Mouse (Mus musculus) stomach, postnatal 0 days (tissue): ENCODE data around the gene Ttll10. TPM values are rescaled to one million over a fixed set of nuclear protein-coding genes. Genes with fewer than 3 reads are reported as not detected.

ENCODE experiments used
- ATAC-seq: fragments of 200-750 bp; cut with Nextera tagmentation; 2 replicates; pipeline ENCODE4 v1.8.0; 2017; ENCODE audit not compliant: low FRiP score, low TSS enrichment
- DNase-seq: peaks from one replicate; pipeline ENCODE4 v3.0.0-alpha.2; 2016; ENCODE audit warnings: low spot score
- H3K27ac ChIP-seq: fragments of 300-500 bp; sonication (generic); replicated peaks from 2 replicates; pipeline ENCODE4 v1.5.1; 2014; ENCODE audit warnings: mild to moderate bottlenecking, control low read depth
- H3K27me3 ChIP-seq: fragments of 300-500 bp; sonication (generic); 2 replicates; pipeline ENCODE4 v1.6.1; 2014; ENCODE audit warnings: low read length; ENCODE audit not compliant: control insufficient read depth, insufficient read depth
- H3K36me3 ChIP-seq: fragments of 300-500 bp; sonication (generic); 2 replicates; pipeline ENCODE4 v1.6.1; 2014; ENCODE audit warnings: low read length, mixed read lengths; ENCODE audit not compliant: control insufficient read depth, insufficient read depth
- H3K4me1 ChIP-seq: fragments of 300-500 bp; sonication (generic); replicated peaks from 2 replicates; pipeline ENCODE4 v1.6.1; 2014; ENCODE audit warnings: antibody characterized with exemption; ENCODE audit not compliant: control insufficient read depth, insufficient read depth
- H3K4me2 ChIP-seq: fragments of 300-500 bp; sonication (generic); replicated peaks from 2 replicates; pipeline ENCODE4 v1.6.1; 2014; ENCODE audit warnings: low read depth, mild to moderate bottlenecking, control low read depth, moderate library complexity
- H3K4me3 ChIP-seq: fragments of 300-500 bp; sonication (generic); 2 replicates; pipeline ENCODE4 v1.5.1; 2014; ENCODE audit warnings: low read depth, low read length, control low read depth
- H3K9ac ChIP-seq: fragments of 300-500 bp; sonication (generic); 2 replicates; pipeline ENCODE4 v1.6.1; 2014; ENCODE audit warnings: mild to moderate bottlenecking, low read length, control low read depth, mixed read lengths
- H3K9me3 ChIP-seq: fragments of 300-500 bp; sonication (generic); 2 replicates; pipeline ENCODE4 v1.6.1; 2016; ENCODE audit warnings: low read length; ENCODE audit not compliant: control insufficient read depth
- CTCF ChIP-seq: IDR thresholded peaks from 2 replicates; pipeline ENCODE4 v1.5.1; 2016; ENCODE audit warnings: antibody characterized with exemption, low read depth, mild to moderate bottlenecking, moderate library complexity
- EP300 ChIP-seq: optimal IDR thresholded peaks from 2 replicates; pipeline ENCODE3; 2016; ENCODE audit warnings: antibody characterized with exemption
- WGBS: fragments of 180-500 bp; shearing (Covaris S2); extraction: QIAGEN DNeasy Blood & Tissue Kit; methylation state at CpG from one replicate; pipeline ENCODE4 v1.1.7; 2014; 5-methylcytosine and 5-hydroxymethylcytosine counted together
- polyA plus RNA-seq: library from polyadenylated mRNA; unstranded; fragments of >200 nt; fragmentation: Nextera tagmentation; extraction: Ambion mirVana; gene quantifications from 2 replicates; pipeline ENCODE4 v1.2.1, GENCODE M21; 2015

Ttll10 gene
- polyA plus RNA-seq, 1 experiment from 2014 or later = 2.7 TPM

DNA sequence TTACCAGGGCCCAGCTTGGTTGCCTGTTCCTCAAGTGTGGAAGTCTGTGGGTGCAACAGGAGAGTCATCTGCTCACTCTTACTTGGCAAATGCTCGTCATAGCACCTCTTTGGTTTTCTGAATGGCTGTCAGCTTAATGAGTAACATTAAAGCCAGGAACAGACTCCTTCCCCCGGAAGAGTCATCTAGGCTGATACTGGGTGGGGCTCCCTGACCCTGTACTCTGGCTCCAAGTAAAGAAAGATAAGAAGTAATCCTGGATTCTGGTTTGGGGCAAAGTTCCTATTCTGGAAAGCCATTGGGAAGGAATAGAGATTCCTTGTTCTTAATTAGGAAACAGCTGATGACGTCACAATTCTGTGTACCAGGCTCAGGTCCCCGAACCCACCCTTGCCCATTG is 5.1 kb downstream of the Ttll10 start:
- ATAC-seq = peak; percentile 50
- no peak overlapping the region for H3K4me2 ChIP-seq
- H3K36me3 ChIP-seq = no peaks in the 10 kb centered on the region
- no peak overlapping the region for H3K9ac ChIP-seq
- H3K4me3 ChIP-seq = no peak overlapping the region
- H3K4me1 ChIP-seq = no peaks in the 10 kb centered on the region
- H3K27me3 ChIP-seq = no peaks in the 10 kb centered on the region
- no peaks in the 10 kb centered on the region for H3K9me3 ChIP-seq
- TF ChIP-seq EP300 = no peak
- no peak for TF ChIP-seq CTCF
- peak overlapping the region; percentile 56 for H3K27ac ChIP-seq
- DNase-seq = peak; percentile 48
- WGBS = 49% methylated on average over 4 of the region's 4 CpGs

DNA sequence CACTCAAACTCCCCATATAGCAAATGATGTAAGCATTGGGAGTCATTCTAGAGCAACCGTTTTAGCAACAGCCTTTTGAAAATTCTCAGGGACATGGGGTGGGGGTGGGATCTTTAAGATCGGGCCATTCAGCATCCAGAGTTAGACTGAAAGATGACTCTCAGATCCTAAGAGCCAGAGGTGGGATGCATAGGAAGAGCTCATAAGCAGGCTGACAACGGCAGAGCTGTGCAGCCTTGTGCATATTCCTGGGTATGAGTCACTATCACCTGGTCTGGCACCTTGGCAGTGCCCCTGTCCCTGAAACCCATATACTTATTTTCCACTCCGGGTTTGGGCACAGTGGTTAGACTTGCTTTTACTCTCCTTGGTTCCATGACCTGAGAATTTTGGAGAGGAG is 6.1 kb downstream of the Ttll10 start:
- H3K9ac ChIP-seq = no peak overlapping the region
- H3K36me3 ChIP-seq = no peaks in the 10 kb centered on the region
- WGBS = 66% methylated on average over 4 of the region's 4 CpGs
- H3K27ac ChIP-seq = no peak overlapping the region
- TF ChIP-seq EP300 (no peak), CTCF (no peak)
- no peaks in the 10 kb centered on the region for H3K4me1 ChIP-seq
- H3K4me3 ChIP-seq = no peak overlapping the region
- no peaks in the 10 kb centered on the region for H3K9me3 ChIP-seq
- no peak overlapping the region for H3K4me2 ChIP-seq
- ATAC-seq (no peak), DNase-seq (no peak)
- no peaks in the 10 kb centered on the region for H3K27me3 ChIP-seq

DNA sequence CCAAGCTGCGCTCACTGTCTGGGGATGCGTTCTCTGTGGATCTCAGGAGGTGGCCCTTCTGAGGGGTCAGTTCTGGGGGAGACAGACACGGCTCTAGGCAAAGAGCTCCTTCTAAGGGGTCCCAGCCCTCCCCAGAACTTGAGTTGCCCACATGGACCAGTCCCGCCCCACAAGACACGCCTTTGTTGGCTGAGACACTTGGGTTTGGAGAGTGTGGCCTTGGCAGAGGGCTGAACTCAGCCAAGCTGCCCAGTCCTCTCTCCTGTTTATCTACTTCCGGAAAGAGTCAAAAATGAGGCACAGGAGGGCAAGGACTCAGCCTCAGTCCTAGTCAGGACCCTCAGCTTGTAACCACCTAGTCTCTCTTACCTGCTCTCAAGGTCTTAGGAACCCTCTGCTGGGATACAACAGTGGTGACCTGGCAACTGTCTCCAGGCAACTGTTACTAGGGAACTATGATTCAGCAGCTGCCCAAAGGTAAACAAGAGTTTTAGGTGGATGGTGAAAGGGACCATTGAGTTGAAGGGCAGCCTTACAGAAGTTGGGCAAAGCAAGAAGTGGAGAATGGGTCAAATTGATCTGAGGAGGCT is 8.7 kb downstream of the Ttll10 start:
- no peak overlapping the region for H3K9ac ChIP-seq
- no peak overlapping the region for H3K27ac ChIP-seq
- H3K9me3 ChIP-seq = no peaks in the 10 kb centered on the region
- ATAC-seq (peak; percentile 31; the same call in 1 of the 2 replicates), DNase-seq (peak; percentile 72)
- H3K36me3 ChIP-seq = no peaks in the 10 kb centered on the region
- H3K4me2 ChIP-seq = no peak overlapping the region
- no peak overlapping the region for H3K4me3 ChIP-seq
- H3K4me1 ChIP-seq = no peaks in the 10 kb centered on the region
- H3K27me3 ChIP-seq = no peaks in the 10 kb centered on the region
- TF ChIP-seq CTCF = no peak
- no peak for TF ChIP-seq EP300
- WGBS = 53% methylated on average over 6 of the region's 6 CpGs

DNA sequence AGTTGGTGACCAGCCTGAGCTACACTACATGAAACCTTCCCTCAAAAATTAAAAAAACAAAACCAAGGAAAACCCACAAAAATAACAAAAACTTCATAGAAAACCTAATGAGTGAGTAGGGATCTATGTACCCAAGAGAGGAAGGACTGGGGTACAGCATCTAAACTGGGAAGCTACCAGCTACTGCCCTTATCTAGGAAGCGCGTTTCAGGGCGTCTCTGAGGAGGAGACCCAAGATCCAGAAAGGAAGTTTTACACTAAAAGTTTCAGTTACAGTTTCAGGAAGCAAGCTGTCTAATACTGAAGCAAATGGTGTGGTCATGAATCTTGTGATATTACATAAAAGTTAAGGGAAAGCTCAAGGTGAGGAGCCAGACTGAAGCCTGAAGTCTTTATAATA is 9.4 kb downstream of the Ttll10 start:
- H3K9ac ChIP-seq = no peak overlapping the region
- no peaks in the 10 kb centered on the region for H3K36me3 ChIP-seq
- H3K9me3 ChIP-seq = no peaks in the 10 kb centered on the region
- H3K27ac ChIP-seq = no peak overlapping the region
- no peak overlapping the region for H3K4me3 ChIP-seq
- H3K27me3 ChIP-seq = no peaks in the 10 kb centered on the region
- TF ChIP-seq CTCF (no peak), EP300 (no peak)
- H3K4me2 ChIP-seq = no peak overlapping the region
- no peaks in the 10 kb centered on the region for H3K4me1 ChIP-seq
- WGBS = 63% methylated on average over 3 of the region's 3 CpGs
- no peak for ATAC-seq
- DNase-seq = no peak

DNA sequence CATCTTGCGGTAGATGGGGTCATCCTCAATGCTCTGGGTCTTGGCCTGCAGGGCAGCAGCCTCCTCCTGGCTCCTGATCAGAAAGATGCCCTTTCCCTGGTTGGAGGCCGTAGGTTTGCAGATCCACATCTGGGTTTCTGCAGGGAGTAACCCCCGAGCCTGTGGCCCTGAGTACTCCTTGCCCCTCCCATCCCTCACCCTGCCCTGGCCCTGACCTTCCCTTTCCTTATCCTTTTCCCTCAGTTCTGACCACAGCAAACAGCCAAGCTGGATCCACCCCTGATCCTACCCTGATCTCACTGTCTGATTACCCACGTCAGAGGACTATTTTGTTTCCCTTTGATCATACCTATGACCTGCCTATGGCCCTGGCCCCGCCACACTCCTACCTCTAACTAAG is 14.5 kb downstream of the Ttll10 start:
- no peak for DNase-seq
- H3K9me3 ChIP-seq = no peaks in the 10 kb centered on the region
- no peak overlapping the region for H3K27ac ChIP-seq
- H3K9ac ChIP-seq = no peak overlapping the region
- no peaks in the 10 kb centered on the region for H3K36me3 ChIP-seq
- H3K4me2 ChIP-seq = no peak overlapping the region
- peak; percentile 66 for ATAC-seq
- H3K27me3 ChIP-seq = no peaks in the 10 kb centered on the region
- no peaks in the 10 kb centered on the region for H3K4me1 ChIP-seq
- H3K4me3 ChIP-seq = no peak overlapping the region
- no peak for TF ChIP-seq EP300
- TF ChIP-seq CTCF = no peak
- WGBS = 59% methylated on average over 5 of the region's 5 CpGs

DNA sequence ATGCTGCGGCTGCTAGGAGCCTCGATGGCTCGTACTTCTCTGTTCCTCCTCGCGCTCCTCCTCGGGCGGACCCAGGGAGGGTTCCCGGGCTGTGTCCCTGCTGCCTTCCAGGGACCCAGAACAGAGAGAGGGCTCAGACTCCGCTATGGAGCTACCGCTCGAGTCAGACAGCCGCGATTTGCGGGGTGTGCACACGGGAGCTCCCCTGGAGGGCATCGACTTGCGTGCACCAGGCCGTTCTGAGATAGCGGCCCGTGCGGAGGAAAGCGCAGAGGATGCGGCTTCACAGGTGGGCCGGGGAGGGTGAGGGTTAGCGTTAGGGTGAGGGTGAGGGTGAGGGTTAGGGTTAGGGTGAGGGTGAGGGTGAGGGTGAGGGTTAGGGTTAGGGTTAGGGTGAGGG is 24.3 kb downstream of the Ttll10 start:
- no peak overlapping the region for H3K9ac ChIP-seq
- H3K4me3 ChIP-seq = peak overlapping the region; percentile 8; the same call in 1 of the 2 replicates
- H3K9me3 ChIP-seq = no peaks in the 10 kb centered on the region
- H3K4me2 ChIP-seq = no peak overlapping the region
- TF ChIP-seq CTCF (no peak), EP300 (no peak)
- peaks cover 10% of the 10 kb centered on the region for H3K4me1 ChIP-seq
- WGBS = 28% methylated on average over 25 of the region's 25 CpGs
- no peaks in the 10 kb centered on the region for H3K36me3 ChIP-seq
- H3K27me3 ChIP-seq = no peaks in the 10 kb centered on the region
- H3K27ac ChIP-seq = no peak overlapping the region
- DNase-seq (no peak), ATAC-seq (no peak)
